Mouse (Mus musculus): ENCODE data around the gene Olfr1305. TPM values are rescaled to one million over a fixed set of nuclear protein-coding genes. Genes with fewer than 3 reads are reported as not detected.

Olfr1305 gene
- not detected in 2 replicates for polyA plus RNA-seq (2012; rRNA removed)

DNA sequence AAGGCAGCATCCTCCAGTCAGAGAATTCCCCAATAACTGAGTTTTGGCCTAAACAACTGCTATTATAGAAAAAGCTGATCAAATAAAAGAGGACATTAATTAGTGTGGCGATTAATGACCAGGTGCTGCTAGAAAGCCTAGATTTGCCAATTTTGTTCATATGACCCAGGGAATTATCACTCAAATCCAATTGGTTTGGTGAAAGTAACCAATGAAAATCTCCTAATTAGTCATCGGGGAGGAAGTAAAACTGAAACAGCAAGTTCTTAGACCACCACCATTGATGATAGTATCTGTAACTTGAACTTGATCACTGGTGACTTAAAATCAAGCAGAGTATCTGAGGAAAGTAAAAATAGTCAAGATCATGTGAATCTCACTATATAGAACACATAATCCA, at the start of gene Olfr1305:
Gene Olfr1305 (minus strand): TSS at position 101 of the 400 bp plus-strand sequence.
- no peak for DNase-seq (ENCODE audit: low read depth)

DNA sequence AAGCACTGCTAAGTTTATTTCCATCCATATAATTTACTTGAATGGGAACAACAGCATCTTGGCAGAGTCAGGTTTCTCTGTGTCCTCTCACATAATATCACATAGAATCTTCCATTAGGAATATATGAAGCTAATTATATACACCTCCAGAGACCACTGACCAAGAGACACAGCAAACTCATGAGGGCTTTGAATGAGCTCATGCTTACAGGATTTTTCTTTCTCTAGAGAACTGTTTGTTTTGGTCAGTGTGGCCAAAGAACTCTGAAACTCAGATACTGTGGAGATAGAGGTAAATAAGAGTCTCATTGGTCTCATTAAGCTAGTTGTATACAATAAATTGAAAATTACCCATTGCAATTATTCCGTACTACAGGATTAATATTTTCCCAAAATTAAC, 39.2 kb upstream of the Olfr1305 start, which contains the start of gene Olfr1306:
Gene Olfr1306 (minus strand): TSS at position 101 of the 400 bp plus-strand sequence.
- no peak for DNase-seq (ENCODE audit: low read depth)

DNA sequence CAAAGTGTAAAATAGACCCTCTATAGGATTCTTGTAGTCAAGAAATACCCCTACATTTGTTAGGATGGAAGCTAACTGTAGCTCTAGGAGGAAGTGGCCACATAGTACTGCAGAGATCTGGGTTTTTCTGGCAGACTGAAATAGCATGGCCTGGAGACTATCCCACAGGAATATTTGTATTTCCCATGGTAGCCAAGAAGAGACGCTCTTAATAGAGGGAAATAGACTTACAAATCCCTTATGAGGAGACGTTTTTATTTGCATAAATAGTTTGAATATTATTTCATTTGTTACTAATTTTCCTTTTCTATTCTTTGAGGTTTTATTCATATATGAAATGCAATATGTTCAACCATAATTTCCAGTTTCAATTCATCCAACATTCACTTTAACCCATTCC, 56.7 kb downstream of the Olfr1305 start, which contains the start of gene Olfr1303:
Gene Olfr1303 (minus strand): TSS at position 101 of the 400 bp plus-strand sequence.
- DNase-seq (ENCODE audit: low read depth): no peak

Other genes with a start within 250 kb of the Olfr1305 start
- not detected in 2 replicates for gene Olfr1298, start 227.9 kb downstream of the Olfr1305 start, polyA plus RNA-seq (2012; rRNA removed)
- gene Olfr1299, start 215.7 kb downstream of the Olfr1305 start, polyA plus RNA-seq (2012; rRNA removed): not detected in 2 replicates
- gene Olfr1301, start 126.1 kb downstream of the Olfr1305 start, polyA plus RNA-seq (2012; rRNA removed): not detected in 2 replicates
- gene Olfr1302, start 99.7 kb downstream of the Olfr1305 start, polyA plus RNA-seq (2012; rRNA removed): not detected in 2 replicates
- gene Olfr1303, start 56.8 kb downstream of the Olfr1305 start, polyA plus RNA-seq (2012; rRNA removed): not detected in 2 replicates
- gene Olfr1306, start 39.1 kb upstream of the Olfr1305 start, polyA plus RNA-seq (2012; rRNA removed): not detected in 2 replicates
- not detected in 2 replicates for gene Olfr1307, start 72.3 kb upstream of the Olfr1305 start, polyA plus RNA-seq (2012; rRNA removed)
- gene Olfr1308, start 87.8 kb upstream of the Olfr1305 start, polyA plus RNA-seq (2012; rRNA removed): not detected in 2 replicates
- not detected in 2 replicates for gene Olfr1309, start 113.1 kb upstream of the Olfr1305 start, polyA plus RNA-seq (2012; rRNA removed)
- not detected in 2 replicates for gene Olfr1310, start 135.6 kb upstream of the Olfr1305 start, polyA plus RNA-seq (2012; rRNA removed)
- not detected in 2 replicates for gene Olfr1311, start 147.3 kb upstream of the Olfr1305 start, polyA plus RNA-seq (2012; rRNA removed)
- not detected in 2 replicates for gene Olfr1312, start 173.1 kb upstream of the Olfr1305 start, polyA plus RNA-seq (2012; rRNA removed)
- not detected in 2 replicates for gene Olfr1313, start 200.7 kb upstream of the Olfr1305 start, polyA plus RNA-seq (2012; rRNA removed)
- gene Olfr1314, start 219.6 kb upstream of the Olfr1305 start, polyA plus RNA-seq (2012; rRNA removed): not detected in 2 replicates
- gene Olfr1315-ps1, start 238.3 kb upstream of the Olfr1305 start, polyA plus RNA-seq (2012; rRNA removed): not detected in 2 replicates